Mouse (Mus musculus) hindbrain, embryonic 11.5 days (tissue): ENCODE measurements at regions not wholly inside any gene's neighbourhood (a gene's known extent, or its start where the extent isn't known, plus 50 kb on each side); places are given as distances from the start of the nearest gene placed in this dataset.

Experiments used
- ATAC-seq: fragments of 200-750 bp; cut with Nextera tagmentation; 2 replicates; pipeline ENCODE4 v1.8.0; 2017; ENCODE audit warnings: mild to moderate bottlenecking, moderate TSS enrichment, moderate library complexity; ENCODE audit not compliant: low FRiP score
- DNase-seq: peaks from one replicate; pipeline ENCODE4 v3.0.0-alpha.2; 2015; ENCODE audit warnings: low spot score
- H3K27ac ChIP-seq: fragments of 300-500 bp; sonication (generic); 2 replicates; pipeline ENCODE4 v1.5.1; 2014; ENCODE audit warnings: mild to moderate bottlenecking, low read depth, low read length
- H3K27me3 ChIP-seq: fragments of 300-500 bp; sonication (generic); 2 replicates; pipeline ENCODE4 v1.6.1; 2014; ENCODE audit warnings: mild to moderate bottlenecking, low read length, moderate library complexity, mixed read lengths; ENCODE audit not compliant: control insufficient read depth, insufficient read depth
- H3K36me3 ChIP-seq: fragments of 300-500 bp; sonication (generic); 2 replicates; pipeline ENCODE4 v1.6.1; 2014; ENCODE audit warnings: mild to moderate bottlenecking, low read length, moderate library complexity, mixed read lengths; ENCODE audit not compliant: control insufficient read depth, insufficient read depth
- H3K4me1 ChIP-seq: fragments of 300-500 bp; sonication (generic); replicated peaks from 2 replicates; pipeline ENCODE4 v1.6.1; 2014; ENCODE audit warnings: low read length, mixed read lengths; ENCODE audit not compliant: control insufficient read depth, insufficient read depth
- H3K4me2 ChIP-seq: fragments of 300-500 bp; sonication (generic); replicated peaks from 2 replicates; pipeline ENCODE4 v1.6.1; 2014; ENCODE audit warnings: mild to moderate bottlenecking, low read depth, low read length
- H3K4me3 ChIP-seq: fragments of 300-500 bp; sonication (generic); 2 replicates; pipeline ENCODE4 v1.5.1; 2014; ENCODE audit warnings: low read depth, low read length
- H3K9ac ChIP-seq: fragments of 300-500 bp; sonication (generic); 2 replicates; pipeline ENCODE4 v1.6.1; 2014; ENCODE audit warnings: low read depth, low read length
- H3K9me3 ChIP-seq: fragments of 300-500 bp; sonication (generic); 2 replicates; pipeline ENCODE4 v1.6.1; 2016; ENCODE audit warnings: low read length; ENCODE audit not compliant: control insufficient read depth
- WGBS: fragments of 180-500 bp; shearing (Covaris S2); extraction: QIAGEN DNeasy Blood & Tissue Kit; methylation state at CpG from one replicate; pipeline ENCODE4 v1.1.7; 2014; 5-methylcytosine and 5-hydroxymethylcytosine counted together

GRCm38 (mm10) chr16:47526613-47527012 lies 756.9 kb upstream of the Dppa4 start:
- DNase-seq (no peak), ATAC-seq (no peak)
- no peaks in the 10 kb centered on the region for H3K36me3 ChIP-seq
- no peak overlapping the region for H3K4me2 ChIP-seq
- no peak overlapping the region for H3K27ac ChIP-seq
- 88% methylated on average over 3 of the region's 3 CpGs for whole genome bisulfite sequencing
- no peak overlapping the region for H3K9ac ChIP-seq
- no peaks in the 10 kb centered on the region for H3K27me3 ChIP-seq
- H3K4me1 ChIP-seq: no peaks in the 10 kb centered on the region
- no peak overlapping the region for H3K4me3 ChIP-seq
- H3K9me3 ChIP-seq: no peaks in the 10 kb centered on the region

GRCm38 (mm10) chr16:47536524-47536923 lies 747.0 kb upstream of the Dppa4 start:
- Histone ChIP-seq H3K4me1 (no peaks in the 10 kb centered on the region), H3K27me3 (no peaks in the 10 kb centered on the region), H3K9ac (no peak overlapping the region), H3K36me3 (no peaks in the 10 kb centered on the region), H3K9me3 (no peaks in the 10 kb centered on the region), H3K4me3 (no peak overlapping the region), H3K27ac (no peak overlapping the region), H3K4me2 (no peak overlapping the region)
- WGBS: 60% methylated on average over 1 of the region's 1 CpGs
- ATAC-seq (no peak), DNase-seq (no peak)

DNA sequence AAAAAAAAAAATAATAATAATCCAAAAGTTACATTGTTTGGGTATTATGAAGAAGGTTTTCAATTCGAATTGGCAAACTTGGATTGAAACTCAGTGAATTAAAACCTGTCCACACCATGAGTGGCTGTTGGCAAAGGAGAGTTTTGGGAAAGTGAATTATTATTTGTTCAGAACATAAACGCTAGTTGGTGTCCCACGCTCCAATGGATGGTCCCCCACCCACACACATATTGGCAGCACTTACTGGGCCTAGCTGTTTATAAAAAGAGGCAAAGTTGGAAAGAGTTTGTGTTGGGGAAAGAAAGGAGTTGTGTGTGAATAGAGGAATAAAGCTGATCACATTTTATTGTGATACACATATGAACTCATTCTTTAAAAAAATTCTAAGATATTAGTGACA lies 732.4 kb upstream of the Dppa4 start:
- Histone ChIP-seq H3K4me1 (no peaks in the 10 kb centered on the region), H3K27me3 (no peaks in the 10 kb centered on the region), H3K4me2 (no peak overlapping the region), H3K27ac (no peak overlapping the region), H3K9ac (no peak overlapping the region), H3K4me3 (no peak overlapping the region), H3K36me3 (no peaks in the 10 kb centered on the region), H3K9me3 (no peaks in the 10 kb centered on the region)
- no peak for DNase-seq
- no peak for ATAC-seq
- WGBS: 94% methylated on average over 3 of the region's 3 CpGs

DNA sequence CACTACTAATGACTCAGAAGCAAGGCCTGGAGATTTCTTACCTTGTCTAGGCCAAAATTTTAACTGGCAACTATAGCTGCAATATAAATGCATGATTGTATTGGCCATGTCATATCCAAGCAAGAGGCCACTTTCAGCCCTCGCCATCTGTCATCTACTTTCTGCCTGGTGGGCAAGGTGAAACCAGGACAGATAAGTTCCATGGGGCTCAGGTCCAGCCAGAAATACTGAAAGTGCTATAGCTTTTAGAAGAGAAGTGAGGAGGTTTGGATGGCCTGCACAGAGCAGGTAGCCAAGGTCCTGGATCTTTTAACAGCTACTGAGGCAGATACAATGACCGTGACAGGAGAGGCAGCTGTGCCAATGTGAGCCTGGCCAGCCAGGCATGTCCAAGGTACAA lies 715.5 kb upstream of the Dppa4 start:
- Histone ChIP-seq H3K9ac (no peak overlapping the region), H3K27ac (no peak overlapping the region), H3K36me3 (no peaks in the 10 kb centered on the region), H3K4me2 (no peak overlapping the region), H3K9me3 (no peaks in the 10 kb centered on the region), H3K4me1 (no peaks in the 10 kb centered on the region), H3K4me3 (no peak overlapping the region), H3K27me3 (no peaks in the 10 kb centered on the region)
- 88% methylated on average over 2 of the region's 2 CpGs for WGBS
- DNase-seq (no peak), ATAC-seq (no peak)

DNA sequence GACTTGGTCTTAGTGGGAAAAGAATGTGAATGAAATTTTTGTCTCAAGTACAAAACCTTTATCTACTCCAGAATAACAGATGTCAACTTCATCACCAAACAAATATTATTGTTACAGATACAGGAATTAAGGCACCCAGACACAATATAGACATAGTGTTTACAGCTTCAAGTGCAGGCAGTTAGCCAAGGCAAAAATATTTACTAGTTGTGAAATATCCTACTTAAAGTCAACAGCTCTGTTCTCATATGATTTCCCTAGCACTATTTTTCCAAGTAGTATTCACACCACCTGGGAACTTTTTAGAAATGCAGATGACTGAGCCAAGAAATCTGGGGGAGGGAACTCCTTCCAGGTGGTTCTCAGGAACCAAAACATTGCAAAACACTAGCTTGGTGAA lies 684.1 kb upstream of the Dppa4 start:
- Histone ChIP-seq H3K27ac (no peak overlapping the region), H3K4me2 (no peak overlapping the region), H3K9ac (no peak overlapping the region), H3K9me3 (no peaks in the 10 kb centered on the region), H3K4me3 (no peak overlapping the region), H3K4me1 (no peaks in the 10 kb centered on the region), H3K27me3 (no peaks in the 10 kb centered on the region), H3K36me3 (no peaks in the 10 kb centered on the region)
- ATAC-seq (no peak), DNase-seq (no peak)
